Mouse (Mus musculus) megakaryocyte, embryonic 14.5 days (primary cell): ENCODE results near the gene Tmigd3. TPM values are rescaled to one million over a fixed set of nuclear protein-coding genes. Genes with fewer than 3 reads are reported as not detected.

ENCODE experiments used
- H3K27me3 ChIP-seq: replicated peaks from 2 replicates; pipeline ENCODE3; 2012; ENCODE audit warnings: inconsistent platforms
- H3K36me3 ChIP-seq: replicated peaks from 2 replicates; pipeline ENCODE3; 2012; ENCODE audit warnings: low read length, inconsistent platforms, mixed read lengths
- H3K4me1 ChIP-seq: 2 replicates; pipeline ENCODE4 v1.6.1; 2012; ENCODE audit warnings: inconsistent platforms
- H3K4me3 ChIP-seq: replicated peaks from 2 replicates; pipeline ENCODE3; 2012; ENCODE audit warnings: moderate library complexity, mild to moderate bottlenecking, inconsistent platforms
- H3K9me3 ChIP-seq: 2 replicates; pipeline ENCODE4 v1.6.1; 2012; ENCODE audit warnings: inconsistent platforms
- FLI1 ChIP-seq: IDR thresholded peaks from 2 replicates; pipeline ENCODE4 v1.6.1; 2012; ENCODE audit warnings: low read length, inconsistent platforms, mixed read lengths
- GATA1 ChIP-seq: IDR thresholded peaks from 3 replicates; pipeline ENCODE4 v1.6.1; 2012; ENCODE audit warnings: mixed read lengths, low read length, inconsistent platforms, borderline replicate concordance
- polyA plus RNA-seq: library from polyadenylated mRNA; stranded (reverse); fragments of >175 nt; gene quantifications from 2 replicates; pipeline ENCODE4 v1.2.3, GENCODE M21; 2012; ENCODE audit warnings: low replicate concordance; ENCODE audit not compliant: insufficient read depth

Tmigd3 gene
- polyA plus RNA-seq, 1 experiment = not detected

- Histone ChIP-seq H3K36me3 (no peaks in the 10 kb centered on the region), H3K4me1 (peaks cover 79% of the 10 kb centered on the region), H3K27me3 (no peaks in the 10 kb centered on the region), H3K9me3 (no peaks in the 10 kb centered on the region), H3K4me3 (no peak overlapping the region)
- TF ChIP-seq FLI1 = no peak
- TF ChIP-seq GATA1 = no peak
Measured at GRCm38 (mm10) chr3:105839836-105840235, 30.9 kb upstream of the Tmigd3 start.

- H3K4me1 ChIP-seq = peaks cover 63% of the 10 kb centered on the region
- H3K36me3 ChIP-seq = peaks cover 11% of the 10 kb centered on the region
- H3K27me3 ChIP-seq = no peaks in the 10 kb centered on the region
- TF ChIP-seq GATA1 = no peak
- no peak for TF ChIP-seq FLI1
- H3K4me3 ChIP-seq = no peak overlapping the region
- no peaks in the 10 kb centered on the region for H3K9me3 ChIP-seq
Measured at GRCm38 (mm10) chr3:105846294-105847069, 24.2 kb upstream of the Tmigd3 start.

- Histone ChIP-seq H3K9me3 (no peaks in the 10 kb centered on the region), H3K4me3 (no peak overlapping the region), H3K4me1 (peaks cover 65% of the 10 kb centered on the region), H3K27me3 (no peaks in the 10 kb centered on the region), H3K36me3 (peaks cover 11% of the 10 kb centered on the region)
- TF ChIP-seq GATA1 (no peak), FLI1 (no peak)
Measured at GRCm38 (mm10) chr3:105853781-105854180, 16.9 kb upstream of the Tmigd3 start.

- H3K36me3 ChIP-seq = peaks cover 8% of the 10 kb centered on the region
Measured at GRCm38 (mm10) chr3:105854786-105855185, 15.9 kb upstream of the Tmigd3 start.

GRCm38 (mm10) chr3:105857513-105857912 is 13.2 kb upstream of the Tmigd3 start:
- Histone ChIP-seq H3K4me3 (no peak overlapping the region), H3K27me3 (no peaks in the 10 kb centered on the region), H3K36me3 (peaks cover 6% of the 10 kb centered on the region), H3K4me1 (peaks cover 53% of the 10 kb centered on the region), H3K9me3 (no peaks in the 10 kb centered on the region)
- TF ChIP-seq FLI1 = no peak
- TF ChIP-seq GATA1 = no peak

More at GRCm38 (mm10) chr3:105854786-105855185, 15.9 kb upstream of the Tmigd3 start:
- Histone ChIP-seq H3K27me3 (no peaks in the 10 kb centered on the region), H3K9me3 (no peaks in the 10 kb centered on the region), H3K4me1 (peaks cover 56% of the 10 kb centered on the region), H3K4me3 (no peak overlapping the region)
- TF ChIP-seq FLI1 = no peak
- no peak for TF ChIP-seq GATA1

- Histone ChIP-seq H3K4me3 (no peak overlapping the region), H3K27me3 (no peaks in the 10 kb centered on the region), H3K4me1 (peaks cover 65% of the 10 kb centered on the region), H3K9me3 (no peaks in the 10 kb centered on the region), H3K36me3 (peaks cover 4% of the 10 kb centered on the region)
- TF ChIP-seq FLI1 = no peak
- no peak for TF ChIP-seq GATA1
Measured at GRCm38 (mm10) chr3:105861747-105862366, 8.8 kb upstream of the Tmigd3 start.

GRCm38 (mm10) chr3:105864123-105864522 is 6.6 kb upstream of the Tmigd3 start:
- Histone ChIP-seq H3K36me3 (peaks cover 5% of the 10 kb centered on the region), H3K4me3 (no peak overlapping the region), H3K9me3 (no peaks in the 10 kb centered on the region), H3K4me1 (peaks cover 66% of the 10 kb centered on the region), H3K27me3 (no peaks in the 10 kb centered on the region)
- TF ChIP-seq FLI1 = no peak
- no peak for TF ChIP-seq GATA1

- peaks cover 74% of the 10 kb centered on the region for H3K4me1 ChIP-seq
- H3K4me3 ChIP-seq = no peak overlapping the region
- TF ChIP-seq FLI1 (no peak), GATA1 (no peak)
Measured at GRCm38 (mm10) chr3:105865122-105865521, 5.6 kb upstream of the Tmigd3 start.

GRCm38 (mm10) chr3:105868135-105868534 is 2.6 kb upstream of the Tmigd3 start:
- Histone ChIP-seq H3K36me3 (peaks cover 14% of the 10 kb centered on the region), H3K27me3 (no peaks in the 10 kb centered on the region), H3K4me3 (no peak overlapping the region), H3K4me1 (peaks cover 79% of the 10 kb centered on the region), H3K9me3 (no peaks in the 10 kb centered on the region)
- TF ChIP-seq GATA1 = no peak
- no peak for TF ChIP-seq FLI1

More at GRCm38 (mm10) chr3:105865122-105865521, 5.6 kb upstream of the Tmigd3 start:
- Histone ChIP-seq H3K9me3 (no peaks in the 10 kb centered on the region), H3K36me3 (peaks cover 13% of the 10 kb centered on the region), H3K27me3 (no peaks in the 10 kb centered on the region)

- no peak for TF ChIP-seq GATA1
- no peak for TF ChIP-seq FLI1
- no peaks in the 10 kb centered on the region for H3K9me3 ChIP-seq
- H3K27me3 ChIP-seq = no peaks in the 10 kb centered on the region
- H3K36me3 ChIP-seq = peaks cover 24% of the 10 kb centered on the region
- H3K4me3 ChIP-seq = no peak overlapping the region
- peaks cover 76% of the 10 kb centered on the region for H3K4me1 ChIP-seq
Measured at GRCm38 (mm10) chr3:105872034-105872433, 1.3 kb downstream of the Tmigd3 start.
